Mouse (Mus musculus) MEL (cell line): Measurements from ENCODE around the gene Dnajb5.

Source experiments
- CTCF ChIP-seq, 3 experiments: IDR thresholded peaks in 2 of 3; conservative IDR thresholded peaks in 1 of 3; 2 replicates each; pipeline ENCODE4 v1.5.1; 2011 to 2012; ENCODE audit warnings: low read length in 3 of 3, low read depth in 2 of 3, mild to moderate bottlenecking in 2 of 3, improper control_type of control experiment in 1 of 3, inconsistent platforms in 1 of 3, mixed read lengths in 1 of 3, moderate library complexity in 1 of 3; ENCODE audit not compliant: control insufficient read depth in 1 of 3, insufficient read depth in 1 of 3, poor library complexity in 1 of 3, severe bottlenecking in 1 of 3
- EP300 ChIP-seq, 2 experiments: IDR thresholded peaks; 2 replicates each; pipeline ENCODE4 v1.6.1; 2011; ENCODE audit warnings: improper control_type of control experiment in 2 of 2, low read length in 2 of 2, low read depth in 1 of 2, mild to moderate bottlenecking in 1 of 2
- GATA1 ChIP-seq: IDR thresholded peaks from 2 replicates; pipeline ENCODE4 v1.6.1; 2011; ENCODE audit warnings: low read depth, low read length, improper control_type of control experiment
- MAX ChIP-seq: IDR thresholded peaks from 2 replicates; pipeline ENCODE4 v1.6.1; 2011; ENCODE audit warnings: low read length, improper control_type of control experiment
- POLR2AphosphoS2 ChIP-seq: IDR thresholded peaks from 2 replicates; pipeline ENCODE4 v1.6.1; 2011; ENCODE audit warnings: low read length, improper control_type of control experiment
- POLR2AphosphoS5 ChIP-seq: IDR thresholded peaks from 2 replicates; pipeline ENCODE4 v1.6.1; 2012; ENCODE audit warnings: low read depth, borderline replicate concordance, mild to moderate bottlenecking, inconsistent platforms, low read length, moderate library complexity, mixed read lengths
- RCOR1 ChIP-seq: IDR thresholded peaks from 2 replicates; pipeline ENCODE4 v1.6.1; 2012; ENCODE audit warnings: low read depth, mild to moderate bottlenecking, inconsistent platforms, low read length, improper control_type of control experiment
- TBP ChIP-seq: IDR thresholded peaks from 2 replicates; pipeline ENCODE4 v1.8.0; 2011; ENCODE audit warnings: low read depth, low read length, improper control_type of control experiment
- USF1 ChIP-seq: IDR thresholded peaks from 2 replicates; pipeline ENCODE4 v1.6.1; 2014; ENCODE audit warnings: low read depth, mild to moderate bottlenecking, inconsistent platforms, low read length, improper control_type of control experiment, moderate library complexity
- USF2 ChIP-seq, 2 experiments: IDR thresholded peaks; 2 replicates each; pipeline ENCODE4 v1.6.1; 2011 to 2012; ENCODE audit warnings: improper control_type of control experiment in 2 of 2, low read length in 2 of 2, borderline replicate concordance in 1 of 2, inconsistent platforms in 1 of 2, low read depth in 1 of 2, mild to moderate bottlenecking in 1 of 2; ENCODE audit not compliant: insufficient read depth in 1 of 2
- ZKSCAN1 ChIP-seq: IDR thresholded peaks from 2 replicates; pipeline ENCODE4 v1.6.1; 2012; ENCODE audit warnings: low read depth, mild to moderate bottlenecking, inconsistent platforms, low read length, improper control_type of control experiment, moderate library complexity
- ZNF384 ChIP-seq: IDR thresholded peaks from 2 replicates; pipeline ENCODE4 v1.6.1; 2012; ENCODE audit warnings: low read depth, mild to moderate bottlenecking, inconsistent platforms, low read length, improper control_type of control experiment

- TF ChIP-seq EP300 (IDR thresholded peaks at IDR 0.05; ENCODE audit: low read depth in 1 of 2, low read length in 2 of 2) (no peak), CTCF (IDR thresholded peaks at IDR 0.05 in 2 of 3, conservative IDR thresholded peaks at IDR 0.05 in 1 of 3; ENCODE audit: control insufficient read depth in 1 of 3, insufficient read depth in 1 of 3, low read depth in 2 of 3, low read length in 3 of 3, poor library complexity in 1 of 3, severe bottlenecking in 1 of 3) (no peak), POLR2AphosphoS2 (no peak), ZNF384 (no peak), MAX (no peak), USF2 (IDR thresholded peaks at IDR 0.05; ENCODE audit: borderline replicate concordance in 1 of 2, insufficient read depth in 1 of 2, low read depth in 1 of 2, low read length in 2 of 2) (no peak), POLR2AphosphoS5 (no peak), TBP (no peak), ZKSCAN1 (no peak), GATA1 (no peak), RCOR1 (no peak), USF1 (no peak)
Measured at GRCm38 (mm10) chr4:42920726-42921125, 28.9 kb upstream of the Dnajb5 start.
